Mouse (Mus musculus): Measurements from ENCODE around the gene Vrk1.

- TF ChIP-seq CTCF (IDR thresholded peaks at IDR 0.05; ENCODE audit: borderline replicate concordance, control insufficient read depth, extremely low read depth, insufficient read depth, low read length, poor library complexity) (no peak), POLR2A (IDR thresholded peaks at IDR 0.05; ENCODE audit: control insufficient read depth, extremely low read depth, insufficient read depth, low read length, poor library complexity) (no peak)
Measured at GRCm38 (mm10) chr12:106030796-106031195, 20.8 kb downstream of the Vrk1 start.

Data from thymus, adult 2 months (tissue).